Mouse (Mus musculus) brown adipose tissue, adult 24 weeks (tissue): ENCODE measurements around the gene Grpel1. TPM values are rescaled to one million over a fixed set of nuclear protein-coding genes. Genes with fewer than 3 reads are reported as not detected.

ENCODE experiments used
- H3K27ac ChIP-seq: fragments of 200-500 bp; replicated peaks from 2 replicates; pipeline ENCODE4 v1.5.1; 2012; ENCODE audit warnings: low read depth, mild to moderate bottlenecking, low read length
- H3K4me1 ChIP-seq: fragments of 200-500 bp; 2 replicates; pipeline ENCODE4 v1.6.1; 2012; ENCODE audit warnings: low read length, mixed read lengths; ENCODE audit not compliant: control insufficient read depth, insufficient read depth, insufficient read length
- H3K4me3 ChIP-seq: fragments of 200-500 bp; 2 replicates; pipeline ENCODE4 v1.5.1; 2012; ENCODE audit warnings: low read depth, mild to moderate bottlenecking, low read length, moderate library complexity; ENCODE audit not compliant: insufficient read depth
- polyA plus RNA-seq: library from polyadenylated mRNA; stranded (reverse); fragments of >200 nt; gene quantifications from 2 replicates; pipeline ENCODE4 v1.2.4, GENCODE M21; 2012; ENCODE audit not compliant: missing spikeins, insufficient read depth, insufficient read length

Grpel1 gene
- polyA plus RNA-seq: 146 and 149 TPM in 2 replicates

GRCm38 (mm10) chr5:36464709-36465661 is at the start of gene Grpel1:
Gene Grpel1, plus strand, starts transcription at chr5:36464998.
- peak within 1 kb of the TSS; percentile 96 for H3K27ac ChIP-seq
- H3K4me1 ChIP-seq: no peaks in the 10 kb centered on the region
- peak within 1 kb of the TSS; percentile 86 for H3K4me3 ChIP-seq

DNA sequence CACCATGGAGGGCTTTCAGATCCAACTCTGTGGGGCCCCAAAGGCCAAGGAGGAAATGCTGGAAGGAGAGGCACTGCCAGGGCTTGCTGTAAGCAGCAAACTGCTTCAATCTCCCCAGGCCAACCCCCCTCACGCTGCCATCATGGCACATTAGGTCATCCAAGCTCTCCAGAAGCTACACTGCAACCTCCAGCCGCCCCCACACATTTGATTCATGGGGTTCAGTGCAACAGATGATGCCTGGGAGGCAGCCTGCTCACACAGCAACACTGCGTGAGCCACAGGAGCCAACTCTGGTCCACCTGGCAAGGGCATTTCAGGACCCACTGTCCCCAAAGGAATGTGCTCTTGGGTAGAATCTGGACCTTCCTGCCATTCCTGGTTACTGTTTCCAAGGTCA is 44.9 kb upstream of the Grpel1 start:
- H3K4me1 ChIP-seq: no peaks in the 10 kb centered on the region
- no peak overlapping the region for H3K4me3 ChIP-seq
- H3K27ac ChIP-seq: no peak overlapping the region

GRCm38 (mm10) chr5:36422689-36423088 is 42.1 kb upstream of the Grpel1 start:
- Histone ChIP-seq H3K27ac (no peak overlapping the region), H3K4me3 (no peak overlapping the region), H3K4me1 (no peaks in the 10 kb centered on the region)

DNA sequence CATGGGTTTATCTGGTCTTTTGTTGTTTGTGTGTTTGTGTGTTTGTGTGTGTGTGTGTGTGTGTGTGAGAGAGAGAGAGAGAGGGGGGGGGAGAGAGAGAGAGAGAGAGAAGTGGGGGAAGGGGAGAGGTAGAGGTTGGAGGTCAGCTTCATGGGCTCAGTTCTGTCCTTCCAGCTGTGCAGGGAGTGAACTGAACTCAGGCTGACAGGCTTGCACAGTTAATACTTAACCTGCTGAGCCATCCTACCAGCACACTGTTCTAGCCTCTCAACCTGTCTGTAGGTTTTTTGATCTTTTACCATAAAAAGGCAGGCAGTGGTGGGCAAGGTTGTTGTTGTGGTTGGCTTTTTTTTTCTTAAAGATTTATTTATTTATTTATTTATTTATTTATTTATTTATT is 40.1 kb upstream of the Grpel1 start:
- H3K4me1 ChIP-seq: no peaks in the 10 kb centered on the region; the same call in 1 of the 2 replicates
- no peak overlapping the region for H3K27ac ChIP-seq
- H3K4me3 ChIP-seq: no peak overlapping the region

- Histone ChIP-seq H3K4me1 (no peaks in the 10 kb centered on the region; the same call in 1 of the 2 replicates), H3K4me3 (no peak overlapping the region), H3K27ac (no peak overlapping the region)
These were observed 38.4 kb upstream of the Grpel1 start for GRCm38 (mm10) chr5:36426404-36426803.

GRCm38 (mm10) chr5:36427831-36428230 is 37.0 kb upstream of the Grpel1 start:
- no peak overlapping the region for H3K27ac ChIP-seq
- no peak overlapping the region for H3K4me3 ChIP-seq
- no peaks in the 10 kb centered on the region; the same call in 1 of the 2 replicates for H3K4me1 ChIP-seq

GRCm38 (mm10) chr5:36429551-36429950 is 35.2 kb upstream of the Grpel1 start:
- no peak overlapping the region for H3K27ac ChIP-seq
- no peak overlapping the region for H3K4me3 ChIP-seq
- H3K4me1 ChIP-seq: no peaks in the 10 kb centered on the region; the same call in 1 of the 2 replicates

DNA sequence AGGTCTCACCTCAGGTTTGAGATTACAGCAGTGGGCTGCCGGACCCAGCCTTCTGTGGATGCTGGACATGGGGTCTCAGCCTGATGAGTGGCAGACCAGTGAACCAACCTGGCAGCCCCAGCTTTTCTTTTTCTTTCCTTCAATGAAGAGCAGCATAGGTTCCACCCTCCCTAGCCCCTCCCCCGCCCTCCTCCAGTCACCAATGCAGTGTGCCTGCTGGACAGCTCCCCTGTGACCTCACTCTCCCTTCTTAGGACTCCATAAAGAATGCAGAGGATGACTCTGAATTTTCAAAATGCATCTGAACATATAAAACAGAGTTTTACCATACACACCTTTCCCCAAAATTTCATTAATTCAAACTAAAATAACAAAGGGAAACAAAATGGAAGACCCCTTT is 33.1 kb upstream of the Grpel1 start:
- no peaks in the 10 kb centered on the region; the same call in 1 of the 2 replicates for H3K4me1 ChIP-seq
- no peak overlapping the region for H3K27ac ChIP-seq
- H3K4me3 ChIP-seq: no peak overlapping the region

- no peaks in the 10 kb centered on the region for H3K4me1 ChIP-seq
- H3K4me3 ChIP-seq: no peak overlapping the region
- no peak overlapping the region for H3K27ac ChIP-seq
These were observed 30.3 kb upstream of the Grpel1 start for GRCm38 (mm10) chr5:36434398-36434967.

GRCm38 (mm10) chr5:36436858-36437257 is 27.9 kb upstream of the Grpel1 start:
- H3K4me1 ChIP-seq: no peaks in the 10 kb centered on the region
- H3K4me3 ChIP-seq: no peak overlapping the region
- no peak overlapping the region for H3K27ac ChIP-seq

DNA sequence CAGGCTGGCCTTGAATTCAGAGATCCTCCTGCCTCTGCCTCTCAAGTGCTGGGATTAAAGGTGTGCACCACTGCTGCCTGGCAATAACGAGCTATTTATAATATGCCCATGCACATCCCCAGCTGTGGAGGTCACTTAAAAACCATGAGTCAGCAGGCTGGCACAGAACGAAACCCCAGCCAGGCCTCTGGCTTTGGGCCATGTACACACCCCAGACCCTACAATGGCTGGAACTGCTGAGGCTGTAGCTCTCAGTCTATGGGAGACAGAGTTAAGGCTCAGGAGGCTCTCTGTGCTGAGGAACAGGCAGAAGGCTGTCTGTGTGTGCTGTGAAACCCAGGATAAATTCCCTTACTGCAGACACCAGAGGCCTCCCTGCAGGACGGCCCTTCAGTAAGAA is 24.1 kb upstream of the Grpel1 start:
- Histone ChIP-seq H3K4me1 (no peaks in the 10 kb centered on the region), H3K27ac (no peak overlapping the region), H3K4me3 (no peak overlapping the region)

DNA sequence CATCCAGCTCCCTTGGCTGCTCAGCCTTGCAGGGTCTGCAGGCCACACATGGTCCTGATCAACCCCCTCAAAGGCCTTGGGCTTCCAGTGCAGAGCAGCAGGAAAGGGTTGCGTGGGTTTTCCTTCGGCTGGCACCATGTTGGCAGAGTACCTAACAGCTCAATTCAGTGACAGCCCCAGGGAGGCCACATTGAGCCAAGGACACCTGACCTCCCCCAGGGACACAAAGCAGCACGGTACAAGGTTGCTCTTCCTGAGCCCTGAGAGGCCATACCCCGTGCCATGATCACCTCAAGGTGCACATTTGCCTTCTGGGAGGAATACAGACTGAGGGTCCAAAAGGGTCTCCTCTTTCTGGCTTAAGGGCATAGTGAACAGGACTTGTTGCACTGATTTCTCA is 20.2 kb upstream of the Grpel1 start:
- H3K27ac ChIP-seq: no peak overlapping the region
- H3K4me3 ChIP-seq: no peak overlapping the region
- H3K4me1 ChIP-seq: no peaks in the 10 kb centered on the region

DNA sequence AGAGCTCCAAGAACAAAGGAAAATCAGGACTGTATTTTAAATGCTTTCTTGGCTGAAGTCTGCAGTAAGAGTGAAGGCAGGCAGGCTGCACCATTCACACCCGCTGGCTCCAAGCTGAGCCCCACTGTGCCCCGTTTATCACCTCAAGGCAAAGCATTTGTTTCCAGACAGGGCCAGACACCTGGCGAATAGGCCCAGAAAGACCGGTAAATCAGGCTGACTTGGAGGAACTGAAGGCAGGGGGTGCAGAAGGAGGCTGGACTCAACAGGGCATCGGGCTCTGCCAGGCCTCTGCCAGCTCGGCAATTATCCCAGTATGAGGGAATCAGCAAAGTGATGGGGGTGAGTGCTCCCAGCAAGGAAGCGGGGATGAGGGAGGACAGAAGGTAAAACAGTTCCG is 19.8 kb upstream of the Grpel1 start:
- no peak overlapping the region for H3K27ac ChIP-seq
- H3K4me3 ChIP-seq: no peak overlapping the region
- H3K4me1 ChIP-seq: no peaks in the 10 kb centered on the region

DNA sequence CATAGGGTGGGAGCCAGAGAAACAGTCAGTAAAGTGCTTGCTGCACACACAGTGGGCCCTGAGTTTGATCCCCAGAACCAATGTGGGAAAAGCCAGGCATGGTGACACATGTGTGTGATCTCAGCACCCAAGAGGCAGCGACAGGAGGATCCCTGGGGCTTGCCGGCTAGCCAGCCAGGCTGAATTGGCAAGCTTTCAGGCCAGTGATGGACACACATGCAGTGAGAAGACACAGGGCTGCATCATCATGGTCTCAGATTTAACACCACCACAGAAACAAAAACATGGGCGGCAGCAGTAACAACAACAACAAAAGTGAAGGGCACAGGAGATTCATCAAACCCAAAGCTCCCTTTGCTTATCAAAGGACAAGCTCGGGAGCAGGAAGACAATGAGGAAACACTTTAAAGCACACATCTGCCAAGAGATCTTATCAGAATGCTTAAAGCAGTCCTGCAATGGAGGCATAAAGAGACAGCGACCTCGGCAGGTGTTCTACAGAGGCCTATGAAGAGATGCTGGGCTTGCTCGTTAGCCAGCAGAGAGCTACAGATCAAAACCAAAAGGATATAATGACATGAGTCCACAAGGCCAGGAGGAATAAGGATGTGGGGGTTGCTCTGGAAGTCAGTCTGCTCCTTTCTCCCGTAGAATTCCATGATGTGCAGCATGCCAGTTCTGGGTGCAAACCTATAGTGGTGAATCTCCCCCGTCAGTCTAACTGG is 18.5 kb upstream of the Grpel1 start:
- H3K4me3 ChIP-seq: no peak overlapping the region
- H3K4me1 ChIP-seq: no peaks in the 10 kb centered on the region

DNA sequence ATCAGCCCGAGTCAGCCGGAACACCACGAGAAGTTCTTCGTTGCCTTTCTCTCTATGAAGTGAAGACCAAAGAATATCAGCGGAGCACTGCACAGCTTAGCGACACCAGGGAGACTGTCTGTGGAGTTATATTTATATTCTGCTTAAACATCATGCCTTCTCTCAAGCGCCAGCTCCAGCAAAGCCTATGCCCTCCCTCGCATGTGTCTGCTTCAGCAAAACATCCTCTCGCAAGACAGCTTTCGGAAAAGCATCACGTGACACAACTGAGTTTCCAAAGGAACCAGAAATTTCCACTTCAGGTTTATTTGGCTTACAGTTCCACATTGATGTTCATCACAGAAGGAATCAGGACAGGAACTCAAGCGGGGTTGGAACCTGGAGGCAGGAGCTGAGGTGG is 16.9 kb upstream of the Grpel1 start:
- Histone ChIP-seq H3K4me1 (no peaks in the 10 kb centered on the region), H3K4me3 (no peak overlapping the region), H3K27ac (no peak overlapping the region)

More for the DNA sequence above, 18.5 kb upstream of the Grpel1 start:
- no peak overlapping the region for H3K27ac ChIP-seq
